Mouse (Mus musculus) layer of hippocampus, adult 18-20 months (tissue): ENCODE data around the gene Ryr1. TPM values are rescaled to one million over a fixed set of nuclear protein-coding genes. Genes with fewer than 3 reads are reported as not detected.

Experiments used
- DNase-seq, 2 experiments: peaks; one replicate each; pipeline ENCODE4 v3.0.0; 2022; ENCODE audit warnings: low spot score in 2 of 2
- microRNA-seq, 2 experiments: library from miRNA; unstranded; fragments of <30 nt; microRNA quantifications; one replicate each; pipeline ENCODE4 v1.2.0; 2021
- total RNA-seq, 2 experiments: library from RNA; stranded (reverse); gene quantifications; 2 replicates each; pipeline ENCODE4 v1.2.3; 2021

Gene Ryr1
- total RNA-seq, 2 experiments from 2014 or later = 15.3 to 15.5 TPM

DNA sequence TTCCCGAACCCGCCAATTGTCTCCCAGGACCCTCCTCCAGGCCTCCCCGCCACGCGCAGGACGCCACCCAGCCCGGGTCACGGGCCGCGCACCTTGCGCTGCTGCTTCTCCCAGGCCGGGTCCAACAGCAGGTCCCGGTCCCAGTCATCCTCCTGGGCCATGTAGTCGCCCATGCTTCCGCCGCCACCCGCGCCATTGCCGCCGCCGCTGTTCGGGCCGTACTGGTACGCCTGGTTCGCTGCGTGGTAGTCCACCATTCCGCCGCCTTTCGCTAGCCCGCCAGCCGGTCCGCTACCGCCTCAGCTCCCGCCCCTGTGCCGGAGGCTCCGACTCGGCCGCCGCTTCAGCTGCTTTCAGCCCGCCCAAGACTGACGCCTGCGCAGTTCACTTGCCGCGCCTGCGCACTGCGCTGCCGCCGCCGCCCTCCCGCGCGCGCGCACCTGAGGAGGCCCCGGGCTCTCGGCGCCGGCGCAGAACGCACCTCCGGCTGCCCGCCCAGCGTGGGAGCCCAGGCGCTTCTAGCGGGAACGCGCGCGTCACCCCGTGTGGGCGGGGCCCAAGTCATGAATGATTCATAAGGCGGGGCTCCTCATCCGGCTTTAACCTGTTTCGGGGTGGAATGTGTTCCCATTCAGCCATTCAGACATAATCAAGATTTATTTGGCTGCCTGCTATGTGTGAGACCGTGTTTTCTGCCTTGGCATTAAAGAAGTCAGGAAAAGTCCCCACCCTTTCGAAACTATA lies 162.9 kb downstream of the Ryr1 start, which contains the start of gene Actn4:
Gene Actn4, minus strand, starts transcription at position 414 of the 744 bp plus-strand sequence.
- peak; percentile 98 to 99 for DNase-seq

DNA sequence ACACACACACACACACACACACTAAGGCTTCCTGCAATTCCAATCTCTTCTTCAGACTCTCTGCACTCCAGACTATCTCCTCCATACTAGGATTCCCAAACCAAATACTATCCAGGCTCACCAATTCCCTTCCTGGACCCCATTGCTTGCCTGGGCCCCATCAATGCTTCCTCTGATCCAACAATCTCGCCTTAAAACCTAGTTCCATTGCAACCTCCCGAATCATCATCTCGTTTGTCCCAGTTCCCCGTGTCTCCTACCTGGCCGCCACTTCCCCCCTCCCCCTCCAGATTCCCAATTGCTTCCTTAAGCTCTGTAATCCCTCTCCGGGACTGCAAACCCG lies 163.4 kb downstream of the Ryr1 start:
- DNase-seq = no peak

DNA sequence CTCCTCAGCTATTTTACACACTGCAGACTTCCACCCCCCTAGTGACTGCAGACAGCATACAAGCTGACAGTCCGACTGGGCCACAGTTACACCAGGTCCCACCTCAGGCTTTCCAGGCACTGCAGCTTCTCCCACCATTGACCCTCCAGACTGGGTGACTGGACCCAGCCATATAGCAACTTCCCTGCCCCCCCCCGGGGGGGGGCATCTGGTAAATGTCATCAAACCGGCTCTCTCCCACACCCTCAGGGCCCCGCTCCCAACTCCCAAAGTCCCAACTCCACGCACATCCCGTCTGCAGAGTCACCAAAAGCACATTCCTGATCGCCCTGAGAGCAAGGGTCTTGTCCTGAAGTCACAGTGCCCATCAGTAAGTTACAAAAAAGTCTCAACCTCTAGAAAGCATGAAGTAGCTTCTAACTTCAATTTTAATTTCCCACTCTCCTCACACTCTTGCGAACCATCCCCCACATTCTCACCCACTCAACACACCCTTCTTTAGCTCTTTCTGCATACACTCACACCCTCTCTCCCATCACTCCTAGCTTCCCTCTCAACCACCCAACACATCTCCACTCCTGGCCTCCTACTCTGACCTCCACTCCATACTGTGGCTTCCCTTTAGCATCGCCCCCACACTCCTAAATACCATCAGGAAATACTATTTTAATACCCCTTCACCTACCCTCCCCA lies 164.5 kb downstream of the Ryr1 start:
- DNase-seq = no peak

DNA sequence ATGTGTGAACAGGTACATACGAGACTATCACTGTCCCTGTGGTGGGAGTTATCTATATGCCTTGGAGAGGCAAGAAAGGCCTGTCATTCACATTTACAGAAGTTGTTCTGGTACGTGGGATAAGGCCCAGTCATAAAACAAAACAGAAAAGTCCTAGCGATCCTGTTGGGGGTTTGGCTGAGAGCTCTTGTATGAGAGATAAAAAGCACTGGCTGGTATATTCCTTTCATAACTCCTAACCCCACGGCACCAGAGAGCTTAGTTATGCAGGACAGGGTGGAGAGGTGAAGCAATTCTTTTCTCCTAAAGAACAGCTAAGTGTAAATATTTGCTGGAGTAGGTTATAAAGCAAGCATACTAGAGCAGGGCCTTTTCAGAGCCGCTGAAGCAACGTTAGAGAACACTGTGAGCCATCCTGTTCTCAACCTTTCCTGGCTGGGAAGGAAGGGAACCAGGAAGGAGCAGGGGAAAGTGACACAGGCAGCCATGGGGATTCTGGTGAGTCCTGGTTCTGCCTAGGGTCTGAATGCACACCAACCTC lies 165.4 kb downstream of the Ryr1 start:
- DNase-seq = no peak

DNA sequence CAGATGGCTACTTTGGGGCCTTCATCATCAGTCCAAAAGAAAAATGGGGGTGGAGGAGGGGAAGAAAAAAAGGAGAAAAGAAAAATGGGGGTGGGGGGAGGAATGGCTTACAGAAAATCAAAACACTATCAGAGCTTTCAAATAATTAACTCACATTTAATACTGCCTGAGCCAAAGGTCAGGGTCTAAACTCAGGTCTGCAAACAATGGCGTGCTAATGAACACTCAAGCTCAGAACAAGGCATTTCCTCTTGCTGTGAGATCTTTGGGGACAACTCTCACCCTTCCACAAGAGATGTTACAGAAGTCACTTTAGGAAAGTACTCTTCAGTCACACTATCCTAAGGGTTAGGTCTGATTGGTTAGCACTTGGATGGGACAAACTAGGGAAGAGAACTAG lies 166.2 kb downstream of the Ryr1 start:
- DNase-seq = no peak

DNA sequence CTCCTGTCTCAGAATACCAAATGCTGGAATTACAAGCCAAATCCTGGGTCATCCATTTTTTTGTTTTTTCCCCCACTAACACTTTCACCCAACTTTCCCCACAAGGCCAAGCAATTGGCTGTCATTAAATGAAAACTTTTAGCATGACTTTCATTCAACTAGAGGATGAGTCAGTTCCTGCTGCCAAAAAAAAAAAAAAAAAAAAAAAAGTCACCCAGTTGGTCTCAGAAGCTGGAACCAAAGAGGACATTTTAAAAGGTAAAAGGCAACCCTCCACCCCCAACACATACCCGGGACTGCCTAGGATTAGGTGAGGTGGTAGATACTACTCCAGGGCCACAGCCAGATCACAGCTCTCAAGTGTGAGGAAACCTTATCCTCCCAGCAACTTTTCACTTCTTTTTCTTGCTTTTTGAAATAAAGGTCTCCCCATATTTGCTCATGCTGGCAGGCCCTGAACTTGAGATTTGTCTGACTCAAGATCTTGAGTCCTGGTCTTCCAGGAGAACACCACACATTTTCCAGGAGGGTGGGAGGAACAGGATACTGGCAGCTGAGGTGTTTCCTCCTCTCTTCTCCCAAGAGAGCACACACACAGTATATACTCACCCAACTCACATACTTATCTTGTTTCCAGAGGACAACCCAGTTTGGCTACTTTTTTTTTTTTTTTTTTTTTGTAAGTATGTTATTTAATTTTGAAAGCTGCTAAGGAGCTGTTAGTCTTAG lies 166.8 kb downstream of the Ryr1 start:
- DNase-seq = no peak

- DNase-seq = no peak
Measured at GRCm38 (mm10) chr7:28957286-28957685, 167.7 kb downstream of the Ryr1 start.

- no peak for DNase-seq
Measured at GRCm38 (mm10) chr7:28956270-28956669, 168.7 kb downstream of the Ryr1 start.

DNA sequence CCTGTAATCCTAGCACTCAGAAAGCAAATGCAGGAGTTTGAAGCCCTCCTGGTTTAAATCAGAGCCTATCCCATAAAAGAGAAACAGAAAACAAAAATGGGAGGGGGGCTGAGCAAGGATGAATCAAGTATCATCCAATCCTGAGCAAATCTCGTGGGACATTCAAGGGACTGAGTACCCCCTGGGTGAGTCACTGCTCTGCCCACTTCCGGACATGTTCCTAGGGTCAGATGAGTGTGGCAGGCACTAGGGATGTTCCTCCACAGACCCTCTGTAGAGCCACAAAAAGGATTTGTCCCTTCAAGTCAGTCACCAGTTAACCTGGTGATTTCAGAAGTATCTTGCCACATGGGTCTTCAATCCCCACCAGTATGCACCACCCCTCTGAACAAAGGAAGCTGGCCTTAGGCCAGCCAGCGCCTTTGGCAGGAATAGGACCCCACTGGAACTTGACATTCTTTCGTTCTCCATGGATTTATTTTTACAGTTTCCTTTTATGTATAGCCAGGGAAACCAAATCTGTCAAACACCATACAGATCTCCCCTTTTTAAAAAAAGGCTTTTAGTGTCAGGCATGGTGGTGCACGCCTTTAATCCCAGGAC lies 169.6 kb downstream of the Ryr1 start:
- DNase-seq = no peak

DNA sequence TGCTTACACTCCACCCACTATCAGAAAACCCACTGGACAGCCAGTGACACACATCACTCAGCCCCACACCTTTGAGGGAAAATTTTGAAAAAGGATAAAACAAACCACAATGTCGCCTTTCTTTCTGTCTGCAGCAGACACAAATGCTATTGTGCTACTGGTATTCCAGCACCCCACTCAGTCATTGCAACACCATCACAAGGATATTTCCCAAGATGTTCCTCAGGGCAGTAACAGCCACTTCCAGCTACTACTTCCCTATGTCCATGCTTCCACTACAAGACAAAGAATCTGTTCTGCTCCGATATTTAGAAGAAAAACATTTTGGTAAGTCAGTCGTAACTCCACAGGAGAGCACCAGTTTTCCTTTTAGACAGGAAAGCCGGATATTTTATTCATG lies 170.2 kb downstream of the Ryr1 start:
- no peak for DNase-seq

GRCm38 (mm10) chr7:28953476-28954376 lies 171.3 kb downstream of the Ryr1 start:
- DNase-seq = no peak

Small RNAs within 50 kb of the gene (microRNA-seq; reads per million reads assigned to microRNA genes)
- gene Gm44408 (0 reads per million in 2 experiments), gene Mir1963 (0 reads per million in 2 experiments)

Other genes starting within 250 kb of the Ryr1 start
- under 1 TPM; 0.50 to 0.76 TPM for gene Capn12, start 243.8 kb downstream of the Ryr1 start, total RNA-seq
- gene Actn4, start 162.8 kb downstream of the Ryr1 start, total RNA-seq = 100 to 1,000 TPM; 127 to 136 TPM
- gene Eif3k, start 143.3 kb downstream of the Ryr1 start, total RNA-seq = 100 to 1,000 TPM; 201 to 212 TPM
- 1 to 10 TPM in 1 of 2 experiments, under 1 TPM in 1; 0.99 to 1.3 TPM for gene Map4k1, start 143.1 kb downstream of the Ryr1 start, total RNA-seq
- 1 to 10 TPM in 1 of 2 experiments, under 1 TPM in 1; 0.59 to 1.0 TPM for gene Rasgrp4, start 9.7 kb upstream of the Ryr1 start, total RNA-seq
- gene Fam98c, start 31.1 kb upstream of the Ryr1 start, total RNA-seq = 10 to 100 TPM; 30.9 to 32.2 TPM
- 1 to 10 TPM in 1 of 2 experiments, under 1 TPM in 1; 0.82 to 1.2 TPM for gene Ggn, start 45.0 kb upstream of the Ryr1 start, total RNA-seq
- gene Spred3, start 45.2 kb upstream of the Ryr1 start, total RNA-seq = 10 to 100 TPM; 41.2 to 44.1 TPM
- 100 to 1,000 TPM; 131 to 137 TPM for gene Psmd8, start 55.5 kb upstream of the Ryr1 start, total RNA-seq
- 1 to 10 TPM; 1.6 to 1.7 TPM for gene Catsperg1, start 88.9 kb upstream of the Ryr1 start, total RNA-seq
- 1 to 10 TPM; 2.3 to 2.4 TPM for gene Kcnk6, start 107.3 kb upstream of the Ryr1 start, total RNA-seq
- 10 to 100 TPM; 40.4 to 42.6 TPM for gene Yif1b, start 113.2 kb upstream of the Ryr1 start, total RNA-seq
- not detected for gene 2200002D01Rik, start 123.3 kb upstream of the Ryr1 start, total RNA-seq
- gene Spint2, start 156.7 kb upstream of the Ryr1 start, total RNA-seq = 10 to 100 TPM; 21.9 to 26.1 TPM
- 10 to 100 TPM; 28.1 to 31.3 TPM for gene Ppp1r14a, start 164.1 kb upstream of the Ryr1 start, total RNA-seq
- gene Dpf1, start 178.8 kb upstream of the Ryr1 start, total RNA-seq = 100 to 1,000 TPM; 105 to 112 TPM